Mouse (Mus musculus) cortical plate, adult 2 months (tissue): ENCODE measurements around the gene Gm20834. TPM values are rescaled to one million over a fixed set of nuclear protein-coding genes. Genes with fewer than 3 reads are reported as not detected.
"Not testable (repeated sequence)": the region's sequence is repeated elsewhere in the genome, so short reads cannot be mapped to it uniquely, and the experiment has no call there.

Source experiments
- H3K27ac ChIP-seq: fragments of 200-500 bp; 2 replicates; pipeline ENCODE4 v1.5.1; 2012; ENCODE audit warnings: low read length, control low read depth, inconsistent platforms; ENCODE audit not compliant: insufficient read depth
- H3K4me1 ChIP-seq: fragments of 200-500 bp; 2 replicates; pipeline ENCODE4 v1.6.1; 2011; ENCODE audit warnings: low read length; ENCODE audit not compliant: control insufficient read depth, insufficient read depth
- H3K4me3 ChIP-seq: fragments of 200-500 bp; 2 replicates; pipeline ENCODE4 v1.5.1; 2011; ENCODE audit warnings: mild to moderate bottlenecking, low read length, control low read depth; ENCODE audit not compliant: insufficient read depth
- polyA plus RNA-seq: library from polyadenylated mRNA; depleted of rRNA; stranded (reverse); fragments of >200 nt; gene quantifications from 2 replicates; pipeline ENCODE4 v1.2.3, GENCODE M21; 2012; rRNA removed

Gm20834 gene
- polyA plus RNA-seq, result not detected in 2 replicates

DNA sequence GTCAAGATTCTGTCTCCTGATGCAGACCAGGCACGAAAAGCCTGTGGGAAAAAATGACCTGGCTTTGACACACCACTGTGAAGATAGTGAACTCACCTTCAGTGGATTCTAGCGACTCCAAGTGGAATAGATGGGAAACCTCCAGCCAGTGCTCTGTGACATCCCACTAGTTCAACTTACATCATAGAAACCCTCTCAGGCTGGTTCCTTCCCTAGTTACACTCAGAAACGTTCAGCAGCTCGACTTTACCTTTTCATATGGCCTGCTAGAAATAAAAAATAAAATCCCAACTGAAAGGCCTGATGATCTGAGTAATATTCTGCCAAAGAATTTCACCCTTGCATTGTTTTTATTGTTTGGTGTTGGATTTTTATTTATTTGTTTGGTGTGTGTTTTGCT, at the start of gene Gm20834:
Gene Gm20834 (minus strand): TSS at position 101 of the 400 bp plus-strand sequence.
- H3K27ac ChIP-seq, H3K4me3 ChIP-seq, H3K4me1 ChIP-seq: not testable (repeated sequence)

Other genes with a start within 250 kb of the Gm20834 start
- gene Gm21310, start 177.4 kb downstream of the Gm20834 start, polyA plus RNA-seq, result not detected in 2 replicates
- gene Gm28510, start 88.1 kb upstream of the Gm20834 start, polyA plus RNA-seq, result not detected in 2 replicates
- gene Gm20737, start 211.5 kb upstream of the Gm20834 start, polyA plus RNA-seq, result not detected in 2 replicates
- gene Gm21775, start 228.9 kb upstream of the Gm20834 start, polyA plus RNA-seq, result not detected in 2 replicates